Mouse (Mus musculus): ENCODE results near the gene Cacng1. TPM values are rescaled to one million over a fixed set of nuclear protein-coding genes. Genes with fewer than 3 reads are reported as not detected.

Cacng1 gene
- polyA plus RNA-seq, 1 experiment from 2014 or later = 0.48 TPM

Other genes with a start within 250 kb of the Cacng1 start
- gene Pitpnc1, start 245.8 kb downstream of the Cacng1 start, polyA plus RNA-seq (2015; fragmentation: Nextera tagmentation; extraction: Ambion mirVana) = 44.8 and 48.0 TPM in 2 replicates
- gene Psmd12, start 237.0 kb downstream of the Cacng1 start, polyA plus RNA-seq (2015; fragmentation: Nextera tagmentation; extraction: Ambion mirVana) = 155 and 156 TPM in 2 replicates
- 16.6 and 18.3 TPM in 2 replicates for gene Helz, start 168.6 kb downstream of the Cacng1 start, polyA plus RNA-seq (2015; fragmentation: Nextera tagmentation; extraction: Ambion mirVana)
- 52.0 and 52.1 TPM in 2 replicates for gene Cacng4, start 78.0 kb upstream of the Cacng1 start, polyA plus RNA-seq (2015; fragmentation: Nextera tagmentation; extraction: Ambion mirVana)
- gene Cacng5, start 198.5 kb upstream of the Cacng1 start, polyA plus RNA-seq (2015; fragmentation: Nextera tagmentation; extraction: Ambion mirVana) = 10.3 and 12.7 TPM in 2 replicates